Mouse (Mus musculus): ENCODE results near the gene Nckap5. TPM values are rescaled to one million over a fixed set of nuclear protein-coding genes. Genes with fewer than 3 reads are reported as not detected.
"Not testable (repeated sequence)": the region's sequence is repeated elsewhere in the genome, so short reads cannot be mapped to it uniquely, and the experiment has no call there.

Gene Nckap5
- total RNA-seq, 2 experiments from 2014 or later: 70.3 to 75.1 TPM

GRCm38 (mm10) chr1:126076312-126076711, 754.3 kb downstream of the Nckap5 start:
- DNase-seq (ENCODE audit: low spot score in 2 of 2): no peak

- no peak for DNase-seq (ENCODE audit: low spot score in 2 of 2)
Observed at GRCm38 (mm10) chr1:126070861-126071260, 759.7 kb downstream of the Nckap5 start.

GRCm38 (mm10) chr1:126051491-126051890, 779.1 kb downstream of the Nckap5 start:
- DNase-seq (ENCODE audit: low spot score in 2 of 2): no peak

- DNase-seq (ENCODE audit: low spot score in 2 of 2): no peak
Observed at GRCm38 (mm10) chr1:126042886-126043285, 787.7 kb downstream of the Nckap5 start.

- no peak for DNase-seq (ENCODE audit: low spot score in 2 of 2)
Observed at GRCm38 (mm10) chr1:126027536-126027935, 803.1 kb downstream of the Nckap5 start.

GRCm38 (mm10) chr1:126024518-126024917, 806.1 kb downstream of the Nckap5 start:
- no peak for DNase-seq (ENCODE audit: low spot score in 2 of 2)

GRCm38 (mm10) chr1:126022959-126023358, 807.6 kb downstream of the Nckap5 start:
- no peak for DNase-seq (ENCODE audit: low spot score in 2 of 2)

- DNase-seq (ENCODE audit: low spot score in 2 of 2): not testable (repeated sequence)
Observed at GRCm38 (mm10) chr1:126018654-126019053, 811.9 kb downstream of the Nckap5 start.

DNA sequence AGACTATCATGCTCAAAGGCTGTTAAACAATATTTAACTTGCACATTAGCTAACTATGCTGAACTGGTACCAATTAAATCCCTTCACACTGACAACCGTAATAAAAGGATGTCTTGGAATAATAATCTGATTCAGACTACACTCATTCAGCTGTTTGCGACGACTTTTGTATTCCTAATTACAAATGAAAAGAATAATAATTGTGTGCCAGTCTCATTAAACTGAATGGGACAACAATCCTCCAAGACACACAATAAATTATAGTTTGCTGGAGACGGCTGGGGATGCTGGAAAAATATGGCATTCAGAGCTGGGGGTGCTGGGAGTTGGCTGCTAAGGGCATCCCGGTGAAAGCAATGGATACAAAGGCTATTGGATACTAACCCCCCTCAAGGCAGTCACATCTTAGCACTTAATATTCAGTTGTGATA, 818.9 kb downstream of the Nckap5 start:
- no peak for DNase-seq (ENCODE audit: low spot score in 2 of 2)

DNA sequence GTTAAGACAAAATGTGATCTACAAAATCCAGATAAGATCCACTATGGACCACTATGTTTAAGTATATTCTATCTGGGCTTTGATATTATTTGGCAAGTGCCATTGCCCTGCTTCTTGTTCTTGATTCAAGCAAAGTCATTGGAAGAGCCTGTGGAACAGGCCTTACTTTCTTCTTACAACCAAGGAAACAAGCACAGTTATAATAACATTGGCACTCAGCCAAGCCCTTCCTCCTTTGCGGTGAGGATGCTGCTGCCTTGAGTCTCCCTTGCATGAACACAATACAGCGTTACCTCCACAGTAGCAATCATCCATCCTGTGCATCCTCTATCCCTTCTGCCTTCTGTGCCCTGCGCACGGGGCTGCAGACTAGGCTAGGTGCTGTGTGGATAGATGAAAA, 823.0 kb downstream of the Nckap5 start:
- DNase-seq (ENCODE audit: low spot score in 2 of 2): no peak

GRCm38 (mm10) chr1:126005672-126006071, 824.9 kb downstream of the Nckap5 start:
- DNase-seq (ENCODE audit: low spot score in 2 of 2): no peak

GRCm38 (mm10) chr1:125996540-125996939, 834.1 kb downstream of the Nckap5 start:
- no peak for DNase-seq (ENCODE audit: low spot score in 2 of 2)

- DNase-seq (ENCODE audit: low spot score in 2 of 2): no peak
Observed at GRCm38 (mm10) chr1:125987803-125988202, 842.8 kb downstream of the Nckap5 start.

GRCm38 (mm10) chr1:125984570-125984969, 846.0 kb downstream of the Nckap5 start:
- DNase-seq (ENCODE audit: low spot score in 2 of 2): no peak

- no peak for DNase-seq (ENCODE audit: low spot score in 2 of 2)
Observed at GRCm38 (mm10) chr1:125974649-125975048, 856.0 kb downstream of the Nckap5 start.

GRCm38 (mm10) chr1:125971933-125972332, 858.7 kb downstream of the Nckap5 start:
- no peak for DNase-seq (ENCODE audit: low spot score in 2 of 2)

DNA sequence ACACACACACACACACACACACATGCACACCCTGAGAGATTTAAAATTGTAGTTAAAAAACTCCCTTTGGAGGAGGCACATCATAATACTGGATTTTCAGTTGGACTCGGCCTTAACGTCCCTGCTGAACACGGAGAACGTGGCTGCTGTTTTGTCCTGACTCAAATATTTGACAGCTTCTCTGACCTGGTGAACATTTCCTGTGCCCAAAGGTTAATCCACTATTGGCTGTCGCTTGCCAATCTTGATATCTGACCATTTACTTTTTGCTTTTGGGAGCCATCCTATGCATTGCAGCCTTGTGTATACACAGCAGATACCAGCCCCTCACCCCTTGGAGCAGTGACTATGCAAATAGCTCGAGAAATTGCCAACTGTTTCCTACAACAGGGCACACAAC, 862.9 kb downstream of the Nckap5 start:
- no peak for DNase-seq (ENCODE audit: low spot score in 2 of 2)

GRCm38 (mm10) chr1:125951026-125951425, 879.6 kb downstream of the Nckap5 start:
- no peak for DNase-seq (ENCODE audit: low spot score in 2 of 2)

GRCm38 (mm10) chr1:125949076-125949475, 881.5 kb downstream of the Nckap5 start:
- no peak for DNase-seq (ENCODE audit: low spot score in 2 of 2)

DNA sequence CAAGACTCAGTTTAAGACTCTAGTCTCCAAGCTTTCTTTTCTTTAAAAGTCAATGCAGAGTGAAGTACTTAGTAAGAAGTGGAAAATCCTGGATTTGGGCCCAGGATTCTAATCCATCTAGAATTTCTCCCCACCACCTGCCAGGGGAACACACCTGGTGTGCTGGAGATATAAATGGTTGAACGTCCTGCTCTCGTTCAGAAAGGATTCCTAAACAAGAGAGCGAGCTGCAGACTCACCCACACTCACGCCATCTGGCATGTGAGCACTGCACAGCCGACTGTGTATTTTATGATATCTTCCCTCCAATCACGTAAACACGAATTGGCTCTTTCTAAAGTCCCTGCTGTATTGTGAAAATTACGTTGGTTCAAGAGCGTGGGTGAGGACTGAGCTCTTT, 885.5 kb downstream of the Nckap5 start:
- DNase-seq (ENCODE audit: low spot score in 2 of 2): no peak

- no peak for DNase-seq (ENCODE audit: low spot score in 2 of 2)
Observed at GRCm38 (mm10) chr1:125943305-125943704, 887.3 kb downstream of the Nckap5 start.

- DNase-seq (ENCODE audit: low spot score in 2 of 2): no peak
Observed at GRCm38 (mm10) chr1:125925486-125925885, 905.1 kb downstream of the Nckap5 start.

DNA sequence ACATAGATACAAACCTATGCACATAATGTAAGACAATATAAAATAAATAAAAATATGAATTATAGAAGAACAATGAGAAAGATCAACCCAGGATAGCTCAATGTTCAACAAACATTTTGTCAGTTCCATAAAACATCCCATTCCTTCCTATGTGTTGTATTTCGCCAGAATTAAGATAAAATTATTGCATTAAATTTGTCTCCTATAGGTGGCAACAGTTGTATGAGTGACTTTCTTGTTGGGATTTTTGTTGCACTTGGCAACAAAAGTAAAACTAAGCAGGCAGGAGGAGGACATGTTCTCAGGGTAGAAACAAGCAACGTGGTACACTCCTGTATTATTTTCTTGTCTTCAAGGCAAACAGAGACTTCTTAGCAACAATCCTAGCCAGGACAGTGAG, 907.5 kb downstream of the Nckap5 start:
- DNase-seq (ENCODE audit: low spot score in 2 of 2): no peak

DNA sequence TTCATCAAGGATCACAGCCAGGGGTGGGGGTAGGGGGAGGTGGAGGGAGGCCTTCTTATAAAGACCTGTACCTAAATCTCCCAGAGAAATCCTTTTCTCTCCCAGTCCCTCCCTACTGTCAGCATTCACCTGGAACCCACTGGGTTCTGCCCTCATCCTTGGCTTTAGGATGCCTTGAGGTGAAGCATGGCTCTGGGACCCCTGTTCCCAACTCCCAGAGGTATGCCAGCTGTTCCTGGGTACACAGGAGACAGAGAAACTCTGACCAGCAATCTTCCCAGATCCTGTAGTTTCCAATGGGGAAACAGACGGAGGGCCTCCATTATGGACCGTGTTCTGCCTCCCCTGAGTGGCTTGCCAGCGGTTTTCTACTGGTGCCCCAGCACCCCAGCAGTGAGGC, 909.9 kb downstream of the Nckap5 start:
- no peak for DNase-seq (ENCODE audit: low spot score in 2 of 2)

All from adrenal gland, postnatal 4 days (tissue).